Mouse (Mus musculus) heart, adult 2 months (tissue): ENCODE results near the gene Msi2.

Experiments
- CTCF ChIP-seq: fragments of 200-600 bp; IDR thresholded peaks from 2 replicates; pipeline ENCODE4 v1.8.1; 2022; ENCODE audit warnings: antibody characterized with exemption, mild to moderate bottlenecking, moderate library complexity
- EP300 ChIP-seq: fragments of 200-500 bp; IDR thresholded peaks from 2 replicates; pipeline ENCODE4 v1.6.1; 2011; ENCODE audit warnings: low read depth, low read length, control low read depth; ENCODE audit not compliant: insufficient read depth
- POLR2A ChIP-seq: fragments of 200-500 bp; IDR thresholded peaks from 2 replicates; pipeline ENCODE4 v1.6.1; 2011; ENCODE audit warnings: mild to moderate bottlenecking, low read depth, low read length, control low read depth; ENCODE audit not compliant: insufficient read depth

DNA sequence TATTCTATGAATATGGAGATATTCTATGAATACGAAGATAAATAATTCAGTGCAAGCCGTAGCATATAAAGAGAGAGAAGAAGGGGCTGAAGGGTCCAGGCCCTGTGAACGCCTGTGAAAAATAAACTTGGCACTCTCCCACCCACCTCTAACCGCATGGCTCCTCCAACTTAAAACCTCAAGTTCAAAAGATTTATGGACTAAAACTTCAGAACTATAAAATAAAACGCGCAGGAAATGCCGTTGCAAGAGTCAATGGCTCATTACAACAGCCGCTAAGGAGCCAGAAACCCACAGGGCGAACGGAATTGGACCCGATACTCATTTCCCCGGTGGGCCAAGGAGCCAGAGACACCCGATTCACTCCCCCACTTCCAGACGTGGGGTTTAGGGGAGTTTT lies 93.2 kb downstream of the Msi2 start:
- TF ChIP-seq POLR2A (no peak), CTCF (no peak), EP300 (no peak)
